Mouse (Mus musculus): Measurements from ENCODE around the gene Zfp790. TPM values are rescaled to one million over a fixed set of nuclear protein-coding genes. Genes with fewer than 3 reads are reported as not detected.
A peak's percentile ranks its signal among the peaks of the same experiment; 100 is the strongest.
"Not testable (repeated sequence)": the region's sequence is repeated elsewhere in the genome, so short reads cannot be mapped to it uniquely, and the experiment has no call there.

The Zfp790 gene
- polyA plus RNA-seq, 1 experiment from 2014 or later = 12.9 TPM

GRCm38 (mm10) chr7:29859532-29860517 is 43.9 kb downstream of the Zfp790 start, which contains the start of gene Zfp420:
Gene Zfp420, plus strand, starts transcription at chr7:29859979.
- Histone ChIP-seq H3K9me3 (replicated peaks; ENCODE audit: control insufficient read depth, low read length) (no peaks in the 10 kb centered on the region), H3K27ac (ENCODE audit: low read length) (peak within 1 kb of the TSS; percentile 41; the same call in 1 of the 2 replicates), H3K36me3 (ENCODE audit: control insufficient read depth, insufficient read depth) (peaks cover 5% of the 10 kb centered on the region), H3K4me3 (ENCODE audit: low read length) (peak within 1 kb of the TSS; percentile 69), H3K4me2 (ENCODE audit: low read depth, low read length) (peak within 1 kb of the TSS; percentile 91), H3K4me1 (ENCODE audit: control insufficient read depth, insufficient read depth, low read length) (peaks cover 9% of the 10 kb centered on the region), H3K27me3 (ENCODE audit: control insufficient read depth, insufficient read depth, low read length) (no peaks in the 10 kb centered on the region), H3K9ac (ENCODE audit: low read length) (peak within 1 kb of the TSS; percentile 74)
- 4% methylated on average over 32 of the region's 32 CpGs for WGBS
- peak; percentile 95 for ATAC-seq (replicated peaks; ENCODE audit: extremely low read depth, insufficient read depth, low FRiP score)

DNA sequence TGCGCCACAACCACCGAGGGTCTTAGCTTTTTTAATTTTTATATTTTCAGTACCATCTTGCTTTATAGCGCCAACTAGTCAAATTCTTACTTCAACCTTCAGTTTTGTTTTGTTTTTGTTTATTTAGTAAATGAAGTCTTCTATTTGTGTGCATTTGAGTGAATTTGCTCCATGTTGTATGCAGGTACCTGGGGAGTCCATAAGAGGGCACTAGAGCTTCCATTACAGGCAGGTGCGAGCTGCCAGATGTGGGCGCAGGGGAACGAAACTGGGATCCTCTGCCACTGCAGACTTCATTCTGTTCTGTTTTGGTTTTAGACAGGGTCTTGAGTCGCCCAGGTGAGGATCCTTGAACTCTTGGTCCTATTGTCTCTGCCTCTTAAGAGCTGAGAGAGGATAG is 45.7 kb downstream of the Zfp790 start:
- Histone ChIP-seq H3K4me1 (ENCODE audit: control insufficient read depth, insufficient read depth, low read length) (peaks cover 9% of the 10 kb centered on the region), H3K9ac (ENCODE audit: low read length) (no peak overlapping the region), H3K27ac (ENCODE audit: low read length) (no peak overlapping the region), H3K4me3 (ENCODE audit: low read length) (no peak overlapping the region), H3K4me2 (ENCODE audit: low read depth, low read length) (no peak overlapping the region), H3K27me3 (ENCODE audit: control insufficient read depth, insufficient read depth, low read length) (no peaks in the 10 kb centered on the region), H3K36me3 (ENCODE audit: control insufficient read depth, insufficient read depth) (peaks cover 5% of the 10 kb centered on the region), H3K9me3 (replicated peaks; ENCODE audit: control insufficient read depth, low read length) (no peaks in the 10 kb centered on the region)
- no peak for ATAC-seq (replicated peaks; ENCODE audit: extremely low read depth, insufficient read depth, low FRiP score)
- WGBS = 84% methylated on average over 7 of the region's 7 CpGs

GRCm38 (mm10) chr7:29874256-29874655 is 58.3 kb downstream of the Zfp790 start:
- H3K4me3 ChIP-seq (ENCODE audit: low read length) = no peak overlapping the region
- H3K27ac ChIP-seq (ENCODE audit: low read length) = no peak overlapping the region
- 89% methylated on average over 10 of the region's 10 CpGs for WGBS
- no peaks in the 10 kb centered on the region for H3K4me1 ChIP-seq (ENCODE audit: control insufficient read depth, insufficient read depth, low read length)
- H3K9ac ChIP-seq (ENCODE audit: low read length) = no peak overlapping the region
- no peaks in the 10 kb centered on the region for H3K27me3 ChIP-seq (ENCODE audit: control insufficient read depth, insufficient read depth, low read length)
- ATAC-seq (replicated peaks; ENCODE audit: extremely low read depth, insufficient read depth, low FRiP score) = no peak
- H3K36me3 ChIP-seq (ENCODE audit: control insufficient read depth, insufficient read depth) = peaks cover 30% of the 10 kb centered on the region
- H3K9me3 ChIP-seq (replicated peaks; ENCODE audit: control insufficient read depth, low read length) = peaks cover 40% of the 10 kb centered on the region
- no peak overlapping the region for H3K4me2 ChIP-seq (ENCODE audit: low read depth, low read length)

DNA sequence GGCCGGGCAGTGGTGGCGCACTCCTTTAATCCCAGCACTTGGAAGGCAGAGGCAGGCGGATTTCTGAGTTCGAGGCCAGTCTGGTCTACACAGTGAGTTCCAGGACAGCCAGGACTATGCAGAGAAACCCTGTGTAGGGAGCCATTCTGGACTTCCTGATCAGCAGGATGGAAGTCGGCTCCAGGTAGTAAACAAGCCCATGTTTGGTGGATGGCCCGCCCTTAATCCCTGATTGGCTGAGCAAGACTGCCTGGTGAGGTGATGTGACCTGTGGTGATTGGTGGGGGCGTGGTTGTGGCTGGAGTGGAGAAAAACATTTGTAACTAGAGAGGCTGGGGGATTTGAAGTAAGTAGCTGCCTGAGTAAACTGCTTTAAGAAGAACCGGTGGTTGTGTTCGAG is 61.6 kb downstream of the Zfp790 start:
- not testable (repeated sequence) for H3K9ac ChIP-seq (ENCODE audit: low read length); H3K4me2 ChIP-seq (ENCODE audit: low read depth, low read length); H3K4me1 ChIP-seq (ENCODE audit: control insufficient read depth, insufficient read depth, low read length); H3K27me3 ChIP-seq (ENCODE audit: control insufficient read depth, insufficient read depth, low read length); H3K27ac ChIP-seq (ENCODE audit: low read length); H3K4me3 ChIP-seq (ENCODE audit: low read length); ATAC-seq (replicated peaks; ENCODE audit: extremely low read depth, insufficient read depth, low FRiP score)
- WGBS = 92% methylated on average over 9 of the region's 9 CpGs
- H3K9me3 ChIP-seq (replicated peaks; ENCODE audit: control insufficient read depth, low read length) = peaks cover 24% of the 10 kb centered on the region
- H3K36me3 ChIP-seq (ENCODE audit: control insufficient read depth, insufficient read depth) = peaks cover 30% of the 10 kb centered on the region

DNA sequence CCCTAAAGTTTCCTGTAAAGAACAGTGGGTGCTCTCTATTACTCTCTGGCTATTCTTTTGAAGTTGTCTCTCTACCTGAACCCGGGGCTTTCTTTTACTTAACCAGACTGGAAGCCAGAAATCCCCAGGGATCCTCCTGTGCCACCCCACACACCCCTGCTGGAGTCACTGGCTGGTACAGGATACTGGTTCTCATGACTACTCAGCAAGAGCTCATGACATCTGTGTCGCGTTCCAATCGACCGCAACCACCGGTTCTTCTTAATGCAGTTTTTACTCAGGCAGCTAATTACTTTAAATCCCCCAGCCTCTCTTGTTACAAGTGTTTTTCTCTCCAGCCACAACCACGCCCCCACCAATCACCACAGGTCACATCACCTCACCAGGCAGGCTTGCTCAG is 64.1 kb downstream of the Zfp790 start:
- Histone ChIP-seq H3K4me2 (ENCODE audit: low read depth, low read length) (no peak overlapping the region), H3K27me3 (ENCODE audit: control insufficient read depth, insufficient read depth, low read length) (no peaks in the 10 kb centered on the region), H3K27ac (ENCODE audit: low read length) (no peak overlapping the region), H3K9me3 (replicated peaks; ENCODE audit: control insufficient read depth, low read length) (peaks cover 22% of the 10 kb centered on the region), H3K36me3 (ENCODE audit: control insufficient read depth, insufficient read depth) (peaks cover 15% of the 10 kb centered on the region), H3K4me3 (ENCODE audit: low read length) (no peak overlapping the region), H3K9ac (ENCODE audit: low read length) (no peak overlapping the region), H3K4me1 (ENCODE audit: control insufficient read depth, insufficient read depth, low read length) (no peaks in the 10 kb centered on the region)
- no peak for ATAC-seq (replicated peaks; ENCODE audit: extremely low read depth, insufficient read depth, low FRiP score)
- WGBS = 72% methylated on average over 7 of the region's 7 CpGs

MicroRNAs encoded within 50 kb of the gene (microRNA counts, 519-probe panel; counts per million panel counts)
- 2,239 counts per million, percentile 39 among the panel's probes with 10 or more counts for microRNA mmu-miR-1964

Small RNAs within 50 kb of the gene (microRNA-seq; reads per million reads assigned to microRNA genes)
- gene Mir1964 = 2.0 reads per million, percentile 4 among the genes with 10 or more reads in this experiment

Other genes with a start within 250 kb of the Zfp790 start
- not detected in 2 replicates for gene Catsperg2, start 89.1 kb upstream of the Zfp790 start, polyA plus RNA-seq (2015; fragmentation: Nextera tagmentation; extraction: Ambion mirVana)
- 8.9 and 9.8 TPM in 2 replicates for gene Zfp84, start 47.6 kb upstream of the Zfp790 start, polyA plus RNA-seq (2015; fragmentation: Nextera tagmentation; extraction: Ambion mirVana)
- 6.2 and 6.9 TPM in 2 replicates for gene Zfp30, start 32.1 kb upstream of the Zfp790 start, polyA plus RNA-seq (2015; fragmentation: Nextera tagmentation; extraction: Ambion mirVana)
- 1.5 TPM in 2 replicates for gene Zfp940, start 37.6 kb downstream of the Zfp790 start, polyA plus RNA-seq (2015; fragmentation: Nextera tagmentation; extraction: Ambion mirVana)
- gene Zfp420, start 43.9 kb downstream of the Zfp790 start, polyA plus RNA-seq (2015; fragmentation: Nextera tagmentation; extraction: Ambion mirVana) = 4.2 and 5.4 TPM in 2 replicates
- gene Zfp27, start 90.5 kb downstream of the Zfp790 start, polyA plus RNA-seq (2015; fragmentation: Nextera tagmentation; extraction: Ambion mirVana) = 8.5 and 9.6 TPM in 2 replicates
- gene Zfp383, start 92.1 kb downstream of the Zfp790 start, polyA plus RNA-seq (2015; fragmentation: Nextera tagmentation; extraction: Ambion mirVana) = 3.0 and 3.2 TPM in 2 replicates
- 8.2 and 8.3 TPM in 2 replicates for gene Zfp74, start 138.0 kb downstream of the Zfp790 start, polyA plus RNA-seq (2015; fragmentation: Nextera tagmentation; extraction: Ambion mirVana)
- gene Zfp568, start 167.8 kb downstream of the Zfp790 start, polyA plus RNA-seq (2015; fragmentation: Nextera tagmentation; extraction: Ambion mirVana) = 16.0 and 18.4 TPM in 2 replicates
- gene Zfp14, start 235.3 kb downstream of the Zfp790 start, polyA plus RNA-seq (2015; fragmentation: Nextera tagmentation; extraction: Ambion mirVana) = 4.3 and 4.7 TPM in 2 replicates